Mouse (Mus musculus) C2C12 (cell line): ENCODE results near the gene Tspyl4.

ENCODE experiments used
- CTCF ChIP-seq: IDR thresholded peaks from one replicate; pipeline ENCODE4 v1.5.1; 2011; ENCODE audit not compliant: control insufficient read depth, insufficient read depth, insufficient read length
- MAX ChIP-seq: IDR thresholded peaks from one replicate; pipeline ENCODE4 v1.6.1; 2011; ENCODE audit warnings: mild to moderate bottlenecking, control low read depth

GRCm38 (mm10) chr10:34249594-34249993, 47.6 kb upstream of the Tspyl4 start:
- TF ChIP-seq CTCF (no peak), MAX (no peak)
